In the genomic region with DNA sequence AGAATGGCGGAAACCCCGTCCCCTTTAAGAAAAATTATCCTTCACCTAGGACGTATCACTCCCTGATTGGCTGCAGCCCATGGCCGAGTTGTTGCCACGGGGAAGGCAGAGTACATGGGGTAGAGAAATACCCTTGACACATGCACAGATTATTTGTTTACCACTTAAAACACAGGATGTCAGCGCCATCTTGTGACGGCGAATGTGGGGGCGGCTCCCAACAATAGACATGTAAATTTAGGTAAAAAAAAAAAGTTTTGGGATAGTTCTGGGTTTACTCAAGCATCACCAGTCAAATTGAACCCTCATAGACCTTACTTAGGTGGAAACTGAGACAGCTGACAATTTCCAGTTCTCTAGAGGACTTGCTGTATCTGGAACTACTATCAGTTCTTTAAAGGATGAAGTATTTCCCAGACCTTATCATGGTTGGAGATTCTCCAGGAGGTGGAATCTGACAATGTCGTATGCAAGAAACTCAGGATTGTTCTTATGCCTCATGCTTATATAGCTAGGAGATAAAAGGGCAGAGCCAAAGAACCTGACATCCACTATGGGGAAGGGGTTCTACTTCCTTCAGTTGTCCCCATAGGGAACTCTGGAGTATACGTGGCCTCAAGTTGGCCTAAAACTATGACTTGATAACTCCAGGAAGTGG, we compare ENCODE assay signal across 8 mouse cellular contexts. TPM values are rescaled to one million over a fixed set of nuclear protein-coding genes. Genes with fewer than 3 reads are reported as not detected.
DNase-seq lines count a peak whose midpoint lies in the region; ATAC-seq lines count a peak whose summit lies in the region.

No protein-coding gene starts in this region.

- WGBS in forebrain, embryonic 16.5 days, result 52% methylated on average over 11 of the region's 11 CpGs
- 44% methylated on average over 11 of the region's 11 CpGs for WGBS in midbrain, embryonic 15.5 days

- peak overlapping the region; percentile 49 for H3K4me2 ChIP-seq in forebrain, embryonic 16.5 days (ENCODE audit: low read length)
- H3K4me2 ChIP-seq in midbrain, embryonic 15.5 days, result peak overlapping the region; percentile 45

- ATAC-seq in forebrain, embryonic 16.5 days, result peak; percentile 69
- peak; percentile 80; the same call in 1 of the 2 replicates for ATAC-seq in midbrain, embryonic 15.5 days (replicated peaks)
- no peak for ATAC-seq in frontal cortex, adult (ENCODE audit: low TSS enrichment)
- ATAC-seq in megakaryocyte-erythroid progenitor cell, adult 5-6 weeks (replicated peaks; ENCODE audit: low FRiP score, low TSS enrichment, poor library complexity, severe bottlenecking), result no peak

- peak overlapping the region; percentile 37 for H3K4me3 ChIP-seq in forebrain, embryonic 16.5 days (replicated peaks; ENCODE audit: low read length)
- peak overlapping the region; percentile 39 for H3K4me3 ChIP-seq in midbrain, embryonic 15.5 days

- DNase-seq in kidney, postnatal 4 days, result peak; percentile 2 to 6
- no peak for DNase-seq in kidney, postnatal 25 days
- peak; percentile 60 for DNase-seq in R1 (ENCODE audit: low read depth, low spot score)
- no peak for DNase-seq in left cerebral cortex, adult 18-20 months (ENCODE audit: low spot score in 2 of 2)

- H3K36me3 ChIP-seq in forebrain, embryonic 16.5 days (ENCODE audit: control insufficient read depth, insufficient read depth), result no peaks in the 10 kb centered on the region
- no peaks in the 10 kb centered on the region for H3K36me3 ChIP-seq in midbrain, embryonic 15.5 days (replicated peaks)

- no peak overlapping the region for H3K27ac ChIP-seq in forebrain, embryonic 16.5 days (ENCODE audit: low read length)
- 0 out of 2 replicates have a peak overlapping the region, but pooled peaks have one; percentile 50 for H3K27ac ChIP-seq in midbrain, embryonic 15.5 days

- no peaks in the 10 kb centered on the region for H3K9me3 ChIP-seq in forebrain, embryonic 16.5 days (ENCODE audit: control insufficient read depth, low read length)
- no peaks in the 10 kb centered on the region for H3K9me3 ChIP-seq in midbrain, embryonic 15.5 days

- H3K9ac ChIP-seq in forebrain, embryonic 16.5 days (replicated peaks; ENCODE audit: low read depth, low read length), result 0 out of 2 replicates have a peak overlapping the region, but pooled peaks have one; percentile 37
- H3K9ac ChIP-seq in midbrain, embryonic 15.5 days, result no peak overlapping the region

- peaks cover 4% of the 10 kb centered on the region; the same call in 1 of the 2 replicates for H3K4me1 ChIP-seq in forebrain, embryonic 16.5 days (replicated peaks; ENCODE audit: control insufficient read depth, insufficient read depth, low read length)
- H3K4me1 ChIP-seq in midbrain, embryonic 15.5 days, result 0 out of 2 replicates have a peak, but pooled peaks cover 4% of the 10 kb centered on the region

- H3K27me3 ChIP-seq in forebrain, embryonic 16.5 days (replicated peaks; ENCODE audit: control insufficient read depth, insufficient read depth, low read length), result no peaks in the 10 kb centered on the region
- H3K27me3 ChIP-seq in midbrain, embryonic 15.5 days (replicated peaks), result no peaks in the 10 kb centered on the region

RNA-seq across cellular contexts. Expression of gene Wdr1, which starts 35.8 kb away (rescaled TPM):
- polyA plus RNA-seq in forebrain, embryonic 16.5 days (2015; fragmentation: Nextera tagmentation; extraction: Ambion mirVana), result 190 and 193 TPM in 2 replicates
- 208 and 210 TPM in 2 replicates for polyA plus RNA-seq in midbrain, embryonic 15.5 days (2015; fragmentation: Nextera tagmentation; extraction: Ambion mirVana)
- 100 to 1,000 TPM; 150 to 157 TPM for total RNA-seq in left cerebral cortex, adult 18-20 months (2021)
- total RNA-seq in megakaryocyte-erythroid progenitor cell, adult 5-6 weeks (2014; fragmentation: Nextera tagmentation), result 75.8 and 77.7 TPM in 2 replicates
- total RNA-seq in megakaryocyte-erythroid progenitor cell, adult 5-6 weeks (2017), result 107 and 112 TPM in 2 replicates

Comparison
In these comparisons a context has a peak if more than half of its experiments do, and no peak if none do; other contexts are left out.
1. DNase-seq: peak in kidney, postnatal 4 days (2 of 2) and R1 (single experiment); none in kidney, postnatal 25 days (0 of 2) and left cerebral cortex, adult 18-20 months (0 of 2).
2. ATAC-seq: peak in forebrain, embryonic 16.5 days (single experiment) and midbrain, embryonic 15.5 days (single experiment); none in frontal cortex, adult (single experiment) and megakaryocyte-erythroid progenitor cell, adult 5-6 weeks (single experiment).